Mouse (Mus musculus): ENCODE data around the gene Kbtbd3.

DNA sequence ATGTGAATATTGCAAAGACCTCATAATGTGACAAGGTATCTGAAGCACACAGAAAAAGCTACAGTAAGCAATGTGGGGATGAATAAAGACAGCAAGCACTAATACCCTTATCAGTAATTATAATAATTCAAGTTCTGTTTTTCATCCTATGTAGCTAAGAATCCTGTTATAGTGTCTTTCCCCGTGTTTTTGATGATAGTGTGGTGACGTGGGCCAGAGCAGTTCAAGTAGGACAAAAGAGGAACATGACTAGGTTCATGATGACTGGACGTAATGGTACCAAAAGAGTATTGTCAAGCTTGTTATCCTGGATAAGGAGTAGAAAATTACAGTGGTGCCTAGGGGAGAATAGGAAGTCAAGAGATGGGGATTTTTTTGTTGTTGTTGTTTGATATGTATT is 1.1 kb downstream of the Kbtbd3 start:
- TF ChIP-seq ZC3H11A (IDR thresholded peaks at IDR 0.05; ENCODE audit: borderline replicate concordance, low read depth, low read length) (no peak), HCFC1 (IDR thresholded peaks at IDR 0.05; ENCODE audit: borderline replicate concordance, insufficient read depth, low read length) (no peak), ZNF384 (IDR thresholded peaks at IDR 0.05; ENCODE audit: low read depth, low read length) (no peak), CHD2 (IDR thresholded peaks at IDR 0.05; ENCODE audit: low read depth, low read length) (no peak)
